ENCODE assay signal across 9 mouse cellular contexts in the genomic region with DNA sequence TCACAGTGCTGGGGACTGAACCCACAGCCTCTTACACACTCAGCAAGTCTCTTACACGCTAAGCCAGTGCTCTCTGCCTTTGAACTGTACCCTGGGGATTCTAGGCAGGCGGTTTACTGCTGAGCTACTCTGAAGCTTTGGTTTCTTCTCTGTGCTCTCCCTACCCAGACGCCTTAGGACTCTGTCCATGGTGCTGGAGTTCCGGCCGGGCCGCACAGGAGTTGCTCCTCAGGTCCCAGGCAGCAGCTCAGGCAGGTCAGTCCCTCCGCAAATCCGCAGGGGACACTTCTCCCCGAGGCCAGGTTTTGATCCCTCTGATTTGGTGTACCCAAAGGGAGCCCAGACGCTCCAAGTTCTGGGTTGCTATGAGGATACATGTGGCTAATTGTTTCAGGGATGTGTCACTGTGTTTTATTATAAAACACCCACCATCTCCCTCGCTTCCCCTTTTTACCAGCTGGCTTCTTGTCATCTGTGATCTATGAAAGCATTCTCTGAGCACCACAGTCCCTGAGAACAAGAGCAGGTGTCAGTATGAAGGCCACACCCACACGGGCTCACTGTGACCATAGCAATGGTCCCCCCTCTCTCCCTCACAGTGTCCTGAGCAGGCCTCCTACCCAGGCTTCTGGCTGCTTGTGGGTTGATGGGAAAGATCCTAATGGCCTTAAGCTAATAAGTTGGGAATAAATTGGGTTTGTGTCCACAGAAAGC. TPM values are rescaled to one million over a fixed set of nuclear protein-coding genes. Genes with fewer than 3 reads are reported as not detected.
DNase-seq lines count a peak whose midpoint lies in the region; ATAC-seq and TF ChIP-seq lines count a peak whose summit lies in the region.
"Had no signal": no experiment of that assay in that cellular context is flagged by ENCODE, and none has a peak within 500 bp of the region (broad histone marks: within the 10 kb centered on the region; RNA-seq: fewer than 3 reads in every experiment).

No protein-coding gene starts in this region.

- no peak overlapping the region for H3K4me3 ChIP-seq in liver, postnatal 0 days (ENCODE audit: low read depth, low read length)
- H3K4me3 ChIP-seq in forebrain, embryonic 15.5 days = no peak overlapping the region
- H3K4me3 ChIP-seq: midbrain, embryonic 12.5 days had no signal

- no peaks in the 10 kb centered on the region for H3K36me3 ChIP-seq in liver, postnatal 0 days (replicated peaks; ENCODE audit: insufficient read depth, low read length)
- H3K36me3 ChIP-seq in forebrain, embryonic 15.5 days = no peaks in the 10 kb centered on the region
- H3K36me3 ChIP-seq: midbrain, embryonic 12.5 days had no signal

- no peaks in the 10 kb centered on the region for H3K9me3 ChIP-seq in liver, postnatal 0 days (ENCODE audit: low read length)
- H3K9me3 ChIP-seq in forebrain, embryonic 15.5 days = no peaks in the 10 kb centered on the region
- H3K9me3 ChIP-seq: midbrain, embryonic 12.5 days had no signal

- no peaks in the 10 kb centered on the region for H3K27me3 ChIP-seq in Patski
- 0 out of 2 replicates have a peak, but pooled peaks cover 6% of the 10 kb centered on the region for H3K27me3 ChIP-seq in liver, postnatal 0 days (ENCODE audit: insufficient read depth, low read length)
- no peaks in the 10 kb centered on the region for H3K27me3 ChIP-seq in forebrain, embryonic 15.5 days

- intact Hi-C loops in heart, postnatal 10 days (cut with DNase I) = no loop called here

- H3K9ac ChIP-seq in liver, postnatal 0 days (replicated peaks) = no peak overlapping the region
- H3K9ac ChIP-seq in forebrain, embryonic 15.5 days (replicated peaks) = no peak overlapping the region
- H3K9ac ChIP-seq: midbrain, embryonic 12.5 days had no signal

- TF ChIP-seq EP300 in liver, postnatal 0 days (IDR thresholded peaks at IDR 0.05; ENCODE audit: low read depth) = no peak

- peak; percentile 78 for ATAC-seq in Patski
- ATAC-seq in granulocyte monocyte progenitor cell, adult 5-6 weeks (replicated peaks; ENCODE audit: poor library complexity, severe bottlenecking) = peak; percentile 65
- ATAC-seq in liver, postnatal 0 days = no peak
- no peak for ATAC-seq in forebrain, embryonic 15.5 days (replicated peaks)

- no peaks in the 10 kb centered on the region for H3K4me1 ChIP-seq in liver, postnatal 0 days (ENCODE audit: insufficient read depth)
- H3K4me1 ChIP-seq in forebrain, embryonic 15.5 days = peaks cover 32% of the 10 kb centered on the region

- 8% methylated on average over 12 of the region's 12 CpGs for WGBS in liver, postnatal 0 days (ENCODE audit: insufficient replicate concordance)
- WGBS in forebrain, embryonic 15.5 days = 15% methylated on average over 12 of the region's 12 CpGs

- peak; percentile 53 to 74 for DNase-seq in heart, postnatal 10 days
- no peak for DNase-seq in heart, adult 8-10 months (ENCODE audit: low spot score)
- peak; percentile 62 for DNase-seq in 3T3-L1 (ENCODE audit: low read depth, low spot score)
- no peak for DNase-seq in Patski (ENCODE audit: low read depth, low spot score)
- DNase-seq in liver, postnatal 0 days = peak; percentile 67
- peak; percentile 49 for DNase-seq in yolk sac, embryonic 10.5 days (ENCODE audit: low spot score)

- TF ChIP-seq CTCF in Patski (IDR thresholded peaks at IDR 0.05) = no peak
- TF ChIP-seq CTCF in liver, postnatal 0 days (IDR thresholded peaks at IDR 0.05; ENCODE audit: low read depth) = no peak

- H3K4me2 ChIP-seq in liver, postnatal 0 days (ENCODE audit: low read depth, low read length) = no peak overlapping the region
- H3K4me2 ChIP-seq in forebrain, embryonic 15.5 days (replicated peaks) = no peak overlapping the region
- H3K4me2 ChIP-seq: midbrain, embryonic 12.5 days had no signal

- POLR2A ChIA-PET in Patski (lab: Charles Lee) = interaction anchor here (0.5 to 1.6 kb wide), 2 partner anchors 9 to 15 kb away, joined by 4 to 6 read pairs; no protein-coding TSS in a partner anchor

- H3K27ac ChIP-seq in liver, postnatal 0 days (ENCODE audit: low read depth) = no peak overlapping the region
- H3K27ac ChIP-seq in forebrain, embryonic 15.5 days (replicated peaks) = no peak overlapping the region
- H3K27ac ChIP-seq: midbrain, embryonic 12.5 days had no signal

- CTCF ChIA-PET in Patski (lab: Charles Lee) = interaction anchor here (0.6 kb wide), 1 partner anchor 22 kb away, joined by 3 read pairs; no protein-coding TSS in a partner anchor

- in situ Hi-C loops in Patski (cut with MboI; ENCODE audit: low pct_unique_long_range_greater_than_20kb) = no loop called here

RNA-seq across cellular contexts. Expression of a gene that starts 2.5 kb away (rescaled TPM):
- 1 to 10 TPM; 1.1 to 1.5 TPM for total RNA-seq in heart, postnatal 10 days (2021)
- under 1 TPM; 0.22 to 0.40 (median 0.27) TPM for total RNA-seq in heart, adult 8-10 months (2022)
- polyA plus RNA-seq in Patski (2021) = 0.05 TPM
- 0.09 TPM in 1 of 2 replicates, not detected in the other for total RNA-seq in granulocyte monocyte progenitor cell, adult 5-6 weeks (2014; fragmentation: Nextera tagmentation)
- not detected in 2 replicates for total RNA-seq in granulocyte monocyte progenitor cell, adult 5-6 weeks (2017)
- 0.07 and 0.16 TPM in 2 replicates for polyA plus RNA-seq in liver, postnatal 0 days (2015; fragmentation: Nextera tagmentation; extraction: Ambion mirVana)
- 82.8 and 85.4 TPM in 2 replicates for polyA plus RNA-seq in forebrain, embryonic 15.5 days (2015; fragmentation: Nextera tagmentation; extraction: Ambion mirVana)

Comparison
In these comparisons a context has a peak if more than half of its experiments do, and no peak if none do; other contexts are left out.
1. DNase-seq: peak in heart, postnatal 10 days (2 of 2), 3T3-L1 (single experiment), liver, postnatal 0 days (single experiment) and yolk sac, embryonic 10.5 days (single experiment); none in heart, adult 8-10 months (single experiment) and Patski (single experiment).
2. ATAC-seq: peak in Patski (single experiment) and granulocyte monocyte progenitor cell, adult 5-6 weeks (single experiment); none in liver, postnatal 0 days (single experiment) and forebrain, embryonic 15.5 days (single experiment).